Mouse (Mus musculus) skeletal muscle tissue, adult 2 months (tissue): Measurements from ENCODE around the gene Rrp15.

ENCODE experiments used
- DNase-seq: peaks from one replicate; pipeline ENCODE4 v3.0.0-alpha.2; 2012; ENCODE audit warnings: low read depth, low spot score

Rrp15 gene

DNA sequence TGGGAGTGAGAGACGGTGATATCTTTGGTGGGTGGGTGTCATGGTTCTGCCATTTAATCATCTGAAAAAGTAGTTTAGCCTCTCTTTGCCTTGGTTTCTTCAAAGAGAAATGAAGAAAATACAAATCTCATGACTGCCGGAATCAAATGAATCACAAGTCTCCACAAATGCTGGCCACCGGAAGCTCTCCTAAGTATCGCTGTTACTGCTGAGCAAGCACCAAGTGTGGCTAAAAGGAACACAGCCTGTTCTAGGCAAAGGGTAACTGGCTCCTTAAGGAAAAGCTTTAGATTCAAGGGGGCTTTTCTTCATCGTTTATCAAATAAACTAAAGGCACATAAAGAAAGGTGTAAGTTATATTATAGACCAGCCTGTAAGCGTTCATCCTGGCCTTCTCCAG lies 73.9 kb downstream of the Rrp15 start:
- peak; percentile 54 for DNase-seq

- no peak for DNase-seq
These were observed 74.5 kb downstream of the Rrp15 start for GRCm38 (mm10) chr1:186674621-186675020.

- no peak for DNase-seq
These were observed 76.0 kb downstream of the Rrp15 start for GRCm38 (mm10) chr1:186673166-186673565.
